Mouse (Mus musculus): ENCODE measurements around the gene 5730596B20Rik. TPM values are rescaled to one million over a fixed set of nuclear protein-coding genes. Genes with fewer than 3 reads are reported as not detected.

The 5730596B20Rik gene
- total RNA-seq, 2 experiments from 2014 or later, result 0.27 to 0.94 TPM

DNA sequence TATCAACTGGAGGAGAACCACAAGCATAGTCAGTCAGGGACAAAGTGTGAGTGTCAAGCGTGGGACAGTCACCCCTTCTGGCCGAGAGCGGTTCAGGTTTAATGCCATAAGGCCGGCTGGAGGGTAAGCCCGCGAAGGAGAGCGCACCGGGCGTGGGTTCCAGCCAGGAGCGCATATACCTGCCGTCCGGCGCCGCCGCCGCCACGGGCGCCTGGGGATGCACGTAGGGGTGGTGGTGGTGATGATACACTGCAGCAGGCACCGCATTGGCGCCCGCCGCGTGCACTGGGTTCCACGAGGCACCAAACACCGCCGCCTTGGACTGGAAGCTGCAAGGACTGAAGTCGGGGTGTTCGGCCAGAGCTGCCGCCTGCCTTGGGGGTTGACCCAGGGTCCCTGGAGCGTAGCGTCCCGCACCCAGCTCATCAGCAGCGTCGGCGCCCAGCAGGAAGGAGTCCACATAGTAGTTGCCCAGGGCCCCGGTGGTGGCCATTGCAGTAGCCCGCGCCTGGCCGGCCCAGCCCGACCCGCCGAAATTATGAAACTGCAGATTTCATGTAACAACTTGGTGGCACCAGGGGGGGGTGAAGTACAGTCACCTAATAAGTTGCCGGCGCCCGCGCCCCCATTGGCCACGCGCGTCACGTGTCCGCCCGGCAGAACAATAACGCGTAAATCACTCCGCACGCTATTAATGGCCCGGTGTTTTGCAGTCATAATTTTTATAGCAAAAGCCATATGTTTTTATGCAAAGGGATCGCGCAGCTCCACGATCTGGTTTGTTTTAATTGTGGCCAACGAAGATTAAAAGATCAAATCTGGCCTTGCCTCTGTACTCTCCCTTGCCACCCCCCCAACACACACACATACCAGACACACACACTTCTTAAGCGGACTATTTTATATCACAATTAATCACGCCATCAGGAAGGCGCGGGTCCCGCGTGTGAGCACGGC, 48.6 kb downstream of the 5730596B20Rik start:
- peak; percentile 80 for DNase-seq

DNA sequence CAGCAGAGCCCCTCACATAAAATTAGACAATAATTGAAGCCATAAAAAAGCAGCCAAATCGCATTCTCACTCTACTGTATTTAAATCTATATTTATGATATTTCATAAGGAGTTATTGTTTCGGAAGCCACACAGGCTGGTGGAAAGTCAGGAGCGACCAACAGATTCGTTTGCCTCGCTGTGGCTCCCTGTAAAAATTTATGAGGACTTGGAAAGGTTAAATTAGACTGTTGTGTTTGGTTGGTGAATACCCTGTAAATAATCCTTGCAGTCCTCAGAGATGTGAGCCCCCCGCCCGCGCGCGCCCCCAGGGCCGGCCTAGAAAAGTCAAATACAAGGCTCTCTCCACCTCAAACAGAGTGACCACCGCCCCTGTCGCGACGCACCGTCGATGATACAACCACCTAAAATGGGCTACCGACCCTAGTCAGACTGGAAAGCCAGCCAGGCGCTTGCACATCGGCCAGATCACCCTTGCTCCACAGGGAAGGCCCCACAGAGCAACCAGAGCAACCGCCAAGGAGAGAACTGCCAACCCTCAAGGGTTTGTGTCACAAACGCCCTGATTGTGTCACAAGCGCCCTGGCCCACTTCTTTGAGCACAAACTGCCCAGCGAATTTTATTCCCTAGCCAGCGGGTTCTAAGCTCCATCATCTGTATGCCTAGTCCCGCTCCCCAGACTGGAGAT, 49.4 kb downstream of the 5730596B20Rik start:
- peak; percentile 68 for DNase-seq

DNA sequence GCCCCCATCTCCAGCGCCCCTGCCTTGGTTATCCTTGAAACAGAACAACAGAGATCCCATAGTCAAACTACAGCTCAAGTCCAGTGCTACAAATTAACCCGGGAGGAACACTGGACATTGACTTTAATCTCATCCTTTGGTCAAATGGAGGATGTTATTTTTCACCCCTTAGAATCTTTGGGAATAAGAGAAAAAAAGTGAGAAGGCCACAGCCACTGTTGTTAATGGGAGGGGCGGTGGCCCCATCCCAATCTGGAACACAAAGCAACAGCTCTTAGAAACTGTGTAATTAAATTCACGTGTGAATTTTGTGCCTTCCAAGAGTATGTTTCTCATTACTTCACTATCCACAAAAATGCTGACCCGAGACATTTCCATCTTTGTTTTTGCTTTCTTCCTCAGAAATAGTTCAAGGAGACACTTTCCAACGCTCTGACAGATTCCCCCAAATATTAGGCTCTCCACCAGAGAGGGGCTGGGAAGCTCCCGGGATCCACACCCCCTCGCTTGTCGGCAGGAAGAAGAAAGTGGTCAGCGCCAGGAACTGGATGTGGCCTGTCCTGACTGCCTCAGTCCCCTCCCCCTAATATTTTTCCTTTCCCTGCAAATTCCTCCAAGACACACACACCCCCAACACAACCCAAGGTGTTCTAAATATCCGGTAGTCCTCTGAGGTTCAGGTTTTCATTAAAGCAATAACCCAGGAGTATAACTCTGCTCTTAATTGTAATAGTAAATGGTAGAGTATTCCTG, 50.3 kb downstream of the 5730596B20Rik start:
- DNase-seq, result no peak

DNA sequence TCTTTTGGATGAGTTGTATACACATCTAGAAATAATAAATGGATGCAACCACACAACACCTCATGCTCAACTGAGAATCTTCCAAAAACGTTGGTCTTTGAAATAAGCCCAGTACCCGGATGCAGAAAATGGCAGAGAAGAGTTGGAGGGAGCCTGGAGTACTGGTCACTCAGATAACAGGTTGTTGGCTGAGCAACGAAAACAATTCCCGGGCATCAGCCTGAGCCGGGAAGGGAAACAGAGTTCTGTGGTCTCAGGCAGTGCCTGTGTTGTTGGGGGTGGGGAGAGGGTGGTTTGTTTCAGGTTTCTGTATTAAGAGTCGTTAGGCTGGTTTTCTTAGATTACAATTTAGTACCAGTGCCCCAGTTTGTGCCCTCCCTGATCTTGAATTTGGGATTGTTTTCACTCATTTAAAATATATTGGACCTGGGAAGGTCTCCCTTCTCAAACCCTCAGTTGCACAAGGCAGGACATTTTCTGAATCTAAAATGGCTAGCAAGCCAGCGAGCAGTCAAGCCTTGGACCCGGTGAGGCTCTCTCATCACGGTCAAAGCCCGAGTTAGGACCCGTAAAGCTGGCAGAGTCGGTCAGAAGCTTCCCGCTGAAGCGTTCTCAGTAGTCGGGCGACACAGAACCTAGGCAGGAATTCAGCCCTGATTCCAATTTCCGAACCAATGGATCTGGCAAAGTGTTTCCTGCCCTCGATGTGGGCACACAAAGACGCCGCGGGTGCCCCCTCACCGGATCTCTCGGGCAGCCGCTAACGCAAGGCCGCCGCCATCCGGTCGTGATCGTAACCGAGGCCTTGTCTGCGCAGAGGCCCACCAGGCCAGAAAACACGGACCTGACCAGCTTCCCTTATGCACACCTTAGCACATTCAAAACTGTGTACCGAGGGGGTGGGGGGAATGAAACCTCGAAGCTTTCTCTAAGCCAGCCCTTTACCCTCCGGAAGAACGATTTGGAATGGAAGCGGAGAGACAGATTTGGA, 51.5 kb downstream of the 5730596B20Rik start:
- no peak for DNase-seq

DNA sequence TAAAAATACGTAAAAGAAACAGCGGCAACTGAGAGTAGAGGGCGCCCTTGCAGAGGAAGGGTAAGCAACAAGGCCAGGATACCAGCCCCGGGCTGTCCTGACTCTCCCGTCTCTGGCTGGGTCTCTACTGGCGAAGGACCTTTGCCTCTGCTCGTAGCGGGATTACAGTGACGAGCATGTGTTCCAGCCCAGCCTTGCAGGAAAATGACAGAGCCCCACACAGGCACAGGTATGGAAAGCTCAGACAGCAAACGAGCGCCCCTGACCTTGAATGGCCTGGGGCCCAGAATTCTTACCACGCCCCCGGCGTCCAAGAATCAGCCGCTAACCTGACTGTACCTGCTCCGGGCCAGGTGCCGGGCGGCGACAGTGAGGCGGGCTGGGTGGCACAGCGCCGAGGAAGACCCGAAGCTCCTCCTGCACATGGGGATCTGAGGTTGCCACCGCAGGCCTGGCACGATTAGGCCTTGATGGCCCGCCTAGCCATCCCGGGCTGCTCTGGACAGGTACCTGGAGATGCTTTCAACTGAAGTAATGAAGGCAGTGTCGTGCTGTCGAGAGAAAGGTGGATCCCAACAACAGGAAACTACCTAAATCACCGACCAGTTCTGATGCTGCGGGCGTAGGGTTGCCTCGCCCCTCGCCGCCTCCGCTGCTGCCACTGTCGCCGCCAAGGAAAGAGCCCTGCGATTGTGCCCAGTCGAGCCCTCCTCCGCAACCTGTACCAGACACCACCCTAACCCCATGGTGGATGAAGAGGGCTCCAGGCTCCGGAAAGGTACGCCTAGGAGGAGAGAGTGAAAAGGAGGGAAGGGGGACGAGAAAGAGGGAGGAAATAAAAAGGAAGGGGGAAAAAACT, 52.5 kb downstream of the 5730596B20Rik start:
- DNase-seq, result no peak

Small RNAs within 50 kb of the gene (microRNA-seq; reads per million reads assigned to microRNA genes)
- gene Mir196b, result 1,405 reads per million, percentile 79 among the genes with 10 or more reads in this experiment

Other genes with a start within 250 kb of the 5730596B20Rik start
- gene Skap2, start 164.9 kb upstream of the 5730596B20Rik start, total RNA-seq (2021), result 10 to 100 TPM; 40.5 to 46.5 TPM
- 1 to 10 TPM in 1 of 2 experiments, under 1 TPM in 1; 0.91 to 1.2 TPM for gene Hoxa1, start 19.2 kb upstream of the 5730596B20Rik start, total RNA-seq (2021)
- gene Hoxa2, start 12.7 kb upstream of the 5730596B20Rik start, total RNA-seq (2021), result 1 to 10 TPM; 2.3 to 5.1 TPM
- gene Hoxa4, start 14.3 kb downstream of the 5730596B20Rik start, total RNA-seq (2021), result 10 to 100 TPM in 1 of 2 experiments, 1 to 10 TPM in 1; 8.0 to 11.4 TPM
- 10 to 100 TPM; 28.0 to 28.2 TPM for gene Hoxa5, start 27.1 kb downstream of the 5730596B20Rik start, total RNA-seq (2021)
- 1 to 10 TPM; 4.8 to 8.6 TPM for gene Hoxa6, start 31.2 kb downstream of the 5730596B20Rik start, total RNA-seq (2021)
- gene Hoxa3, start 35.8 kb downstream of the 5730596B20Rik start, total RNA-seq (2021), result 10 to 100 TPM in 1 of 2 experiments, 1 to 10 TPM in 1; 5.9 to 13.5 TPM
- gene Gm28308, start 35.8 kb downstream of the 5730596B20Rik start, total RNA-seq (2021), result 1 to 10 TPM in 1 of 2 experiments, under 1 TPM in 1; 0.91 to 1.5 TPM
- gene Hoxa7, start 44.4 kb downstream of the 5730596B20Rik start, total RNA-seq (2021), result 10 to 100 TPM; 21.5 to 26.6 TPM
- 1 to 10 TPM; 3.0 to 4.4 TPM for gene Hoxa9, start 53.6 kb downstream of the 5730596B20Rik start, total RNA-seq (2021)
- 1 to 10 TPM in 1 of 2 experiments, under 1 TPM in 1; 0.42 to 1.5 TPM for gene Hoxa10, start 63.4 kb downstream of the 5730596B20Rik start, total RNA-seq (2021)
- gene Hoxa11, start 68.3 kb downstream of the 5730596B20Rik start, total RNA-seq (2021), result not detected
- not detected for gene Hoxa13, start 83.4 kb downstream of the 5730596B20Rik start, total RNA-seq (2021)
- gene Evx1, start 136.0 kb downstream of the 5730596B20Rik start, total RNA-seq (2021), result not detected

Measured in adrenal gland, postnatal 10 days (tissue).